Mouse (Mus musculus): ENCODE data around the gene St7. TPM values are rescaled to one million over a fixed set of nuclear protein-coding genes. Genes with fewer than 3 reads are reported as not detected.

The St7 gene
- polyA plus RNA-seq, 1 experiment from 2014 or later: 31.6 TPM

- Histone ChIP-seq H3K36me3 (ENCODE audit: control insufficient read depth, insufficient read depth, low read length) (peaks cover 10% of the 10 kb centered on the region), H3K4me3 (ENCODE audit: control insufficient read depth in 1 of 2, insufficient read depth in 1 of 2, low read depth in 1 of 2, low read length in 2 of 2) (no peak overlapping the region), H3K27ac (replicated peaks in 1 of 2; ENCODE audit: control insufficient read depth in 1 of 2, insufficient read depth in 1 of 2, low read depth in 2 of 2, low read length in 2 of 2) (no peak overlapping the region), H3K9ac (ENCODE audit: low read length) (no peak overlapping the region), H3K4me2 (ENCODE audit: low read length) (no peak overlapping the region), H3K9me3 (ENCODE audit: control insufficient read depth, low read length) (no peaks in the 10 kb centered on the region), H3K27me3 (ENCODE audit: control insufficient read depth, insufficient read depth, low read length) (no peaks in the 10 kb centered on the region), H3K4me1 (ENCODE audit: control insufficient read depth in 2 of 2, insufficient read depth in 2 of 2, low read length in 2 of 2) (peaks cover 3 to 20% of the 10 kb centered on the region in 2 experiments)
- 50% methylated on average over 11 of the region's 11 CpGs for WGBS
- no peak for ATAC-seq (ENCODE audit: insufficient number of reproducible peaks, insufficient read depth, low FRiP score, low read depth)
Observed at GRCm38 (mm10) chr6:17947130-17947831, 254.5 kb downstream of the St7 start.

GRCm38 (mm10) chr6:17949103-17949502 is 256.4 kb downstream of the St7 start:
- WGBS: 88% methylated on average over 5 of the region's 5 CpGs
- Histone ChIP-seq H3K4me2 (ENCODE audit: low read length) (no peak overlapping the region), H3K9me3 (ENCODE audit: control insufficient read depth, low read length) (no peaks in the 10 kb centered on the region), H3K36me3 (ENCODE audit: control insufficient read depth, insufficient read depth, low read length) (no peaks in the 10 kb centered on the region), H3K4me3 (ENCODE audit: control insufficient read depth in 1 of 2, insufficient read depth in 1 of 2, low read depth in 1 of 2, low read length in 2 of 2) (no peak overlapping the region), H3K4me1 (ENCODE audit: control insufficient read depth in 2 of 2, insufficient read depth in 2 of 2, low read length in 2 of 2) (peaks cover 4 to 11% of the 10 kb centered on the region in 2 experiments), H3K9ac (ENCODE audit: low read length) (no peak overlapping the region), H3K27ac (replicated peaks in 1 of 2; ENCODE audit: control insufficient read depth in 1 of 2, insufficient read depth in 1 of 2, low read depth in 2 of 2, low read length in 2 of 2) (no peak overlapping the region), H3K27me3 (ENCODE audit: control insufficient read depth, insufficient read depth, low read length) (no peaks in the 10 kb centered on the region)
- ATAC-seq (ENCODE audit: insufficient number of reproducible peaks, insufficient read depth, low FRiP score, low read depth): no peak

- H3K36me3 ChIP-seq (ENCODE audit: control insufficient read depth, insufficient read depth, low read length): no peaks in the 10 kb centered on the region
- ATAC-seq (ENCODE audit: insufficient number of reproducible peaks, insufficient read depth, low FRiP score, low read depth): no peak
- H3K27ac ChIP-seq (replicated peaks in 1 of 2; ENCODE audit: control insufficient read depth in 1 of 2, insufficient read depth in 1 of 2, low read depth in 2 of 2, low read length in 2 of 2): no peak overlapping the region
- H3K4me1 ChIP-seq (ENCODE audit: control insufficient read depth in 2 of 2, insufficient read depth in 2 of 2, low read length in 2 of 2): peaks cover 0 to 4% of the 10 kb centered on the region in 2 experiments; a peak in 2 of 4 replicates
- no peaks in the 10 kb centered on the region for H3K9me3 ChIP-seq (ENCODE audit: control insufficient read depth, low read length)
- no peak overlapping the region for H3K4me3 ChIP-seq (ENCODE audit: control insufficient read depth in 1 of 2, insufficient read depth in 1 of 2, low read depth in 1 of 2, low read length in 2 of 2)
- 84% methylated on average over 8 of the region's 8 CpGs for WGBS
- no peaks in the 10 kb centered on the region for H3K27me3 ChIP-seq (ENCODE audit: control insufficient read depth, insufficient read depth, low read length)
- H3K9ac ChIP-seq (ENCODE audit: low read length): no peak overlapping the region
- no peak overlapping the region for H3K4me2 ChIP-seq (ENCODE audit: low read length)
Observed at GRCm38 (mm10) chr6:17951779-17952178, 259.0 kb downstream of the St7 start.

GRCm38 (mm10) chr6:17963455-17963854 is 270.7 kb downstream of the St7 start:
- Histone ChIP-seq H3K4me2 (ENCODE audit: low read length) (no peak overlapping the region), H3K9ac (ENCODE audit: low read length) (no peak overlapping the region), H3K4me3 (ENCODE audit: control insufficient read depth in 1 of 2, insufficient read depth in 1 of 2, low read depth in 1 of 2, low read length in 2 of 2) (no peak overlapping the region), H3K27me3 (ENCODE audit: control insufficient read depth, insufficient read depth, low read length) (no peaks in the 10 kb centered on the region), H3K27ac (replicated peaks in 1 of 2; ENCODE audit: control insufficient read depth in 1 of 2, insufficient read depth in 1 of 2, low read depth in 2 of 2, low read length in 2 of 2) (no peak overlapping the region), H3K4me1 (ENCODE audit: control insufficient read depth in 2 of 2, insufficient read depth in 2 of 2, low read length in 2 of 2) (no peaks in the 10 kb centered on the region), H3K36me3 (ENCODE audit: control insufficient read depth, insufficient read depth, low read length) (no peaks in the 10 kb centered on the region), H3K9me3 (ENCODE audit: control insufficient read depth, low read length) (no peaks in the 10 kb centered on the region)
- WGBS: 64% methylated on average over 3 of the region's 3 CpGs
- ATAC-seq (ENCODE audit: insufficient number of reproducible peaks, insufficient read depth, low FRiP score, low read depth): no peak

- Histone ChIP-seq H3K36me3 (ENCODE audit: control insufficient read depth, insufficient read depth, low read length) (no peaks in the 10 kb centered on the region), H3K27ac (replicated peaks in 1 of 2; ENCODE audit: control insufficient read depth in 1 of 2, insufficient read depth in 1 of 2, low read depth in 2 of 2, low read length in 2 of 2) (no peak overlapping the region), H3K9ac (ENCODE audit: low read length) (no peak overlapping the region), H3K4me3 (ENCODE audit: control insufficient read depth in 1 of 2, insufficient read depth in 1 of 2, low read depth in 1 of 2, low read length in 2 of 2) (no peak overlapping the region), H3K27me3 (ENCODE audit: control insufficient read depth, insufficient read depth, low read length) (no peaks in the 10 kb centered on the region), H3K4me1 (ENCODE audit: control insufficient read depth in 2 of 2, insufficient read depth in 2 of 2, low read length in 2 of 2) (no peaks in the 10 kb centered on the region), H3K9me3 (ENCODE audit: control insufficient read depth, low read length) (no peaks in the 10 kb centered on the region), H3K4me2 (ENCODE audit: low read length) (no peak overlapping the region)
- 71% methylated on average over 1 of the region's 1 CpGs for WGBS
- no peak for ATAC-seq (ENCODE audit: insufficient number of reproducible peaks, insufficient read depth, low FRiP score, low read depth)
Observed at GRCm38 (mm10) chr6:17968467-17969144, 275.9 kb downstream of the St7 start.

GRCm38 (mm10) chr6:17969815-17970214 is 277.1 kb downstream of the St7 start:
- H3K27ac ChIP-seq (replicated peaks in 1 of 2; ENCODE audit: control insufficient read depth in 1 of 2, insufficient read depth in 1 of 2, low read depth in 2 of 2, low read length in 2 of 2): no peak overlapping the region
- H3K9ac ChIP-seq (ENCODE audit: low read length): no peak overlapping the region
- no peaks in the 10 kb centered on the region for H3K9me3 ChIP-seq (ENCODE audit: control insufficient read depth, low read length)
- 84% methylated on average over 1 of the region's 1 CpGs for WGBS
- H3K27me3 ChIP-seq (ENCODE audit: control insufficient read depth, insufficient read depth, low read length): no peaks in the 10 kb centered on the region
- no peak overlapping the region for H3K4me2 ChIP-seq (ENCODE audit: low read length)
- H3K4me1 ChIP-seq (ENCODE audit: control insufficient read depth in 2 of 2, insufficient read depth in 2 of 2, low read length in 2 of 2): no peaks in the 10 kb centered on the region
- no peaks in the 10 kb centered on the region for H3K36me3 ChIP-seq (ENCODE audit: control insufficient read depth, insufficient read depth, low read length)
- no peak for ATAC-seq (ENCODE audit: insufficient number of reproducible peaks, insufficient read depth, low FRiP score, low read depth)
- no peak overlapping the region for H3K4me3 ChIP-seq (ENCODE audit: control insufficient read depth in 1 of 2, insufficient read depth in 1 of 2, low read depth in 1 of 2, low read length in 2 of 2)

- no peak overlapping the region for H3K9ac ChIP-seq (ENCODE audit: low read length)
- H3K4me3 ChIP-seq (ENCODE audit: control insufficient read depth in 1 of 2, insufficient read depth in 1 of 2, low read depth in 1 of 2, low read length in 2 of 2): no peak overlapping the region
- no peaks in the 10 kb centered on the region for H3K27me3 ChIP-seq (ENCODE audit: control insufficient read depth, insufficient read depth, low read length)
- no peaks in the 10 kb centered on the region for H3K9me3 ChIP-seq (ENCODE audit: control insufficient read depth, low read length)
- no peaks in the 10 kb centered on the region for H3K36me3 ChIP-seq (ENCODE audit: control insufficient read depth, insufficient read depth, low read length)
- no peak overlapping the region for H3K4me2 ChIP-seq (ENCODE audit: low read length)
- ATAC-seq (ENCODE audit: insufficient number of reproducible peaks, insufficient read depth, low FRiP score, low read depth): no peak
- no peaks in the 10 kb centered on the region for H3K4me1 ChIP-seq (ENCODE audit: control insufficient read depth in 2 of 2, insufficient read depth in 2 of 2, low read length in 2 of 2)
- no peak overlapping the region for H3K27ac ChIP-seq (replicated peaks in 1 of 2; ENCODE audit: control insufficient read depth in 1 of 2, insufficient read depth in 1 of 2, low read depth in 2 of 2, low read length in 2 of 2)
Observed at GRCm38 (mm10) chr6:17971393-17971792, 278.7 kb downstream of the St7 start.
